Mouse (Mus musculus) CH12.LX (cell line): ENCODE results near the gene Ccdc40.

Experiments used
- CHD1 ChIP-seq: IDR thresholded peaks from 2 replicates; pipeline ENCODE4 v1.6.1; 2012; ENCODE audit warnings: low read depth, low read length, improper control_type of control experiment, inconsistent platforms
- CTCF ChIP-seq, 2 experiments: IDR thresholded peaks in 1 of 2; conservative IDR thresholded peaks in 1 of 2; 2 replicates each; pipeline ENCODE4 v1.5.1; 2011 to 2012; ENCODE audit warnings: low read depth in 2 of 2, low read length in 2 of 2, improper control_type of control experiment in 1 of 2, inconsistent platforms in 1 of 2, mild to moderate bottlenecking in 1 of 2, moderate library complexity in 1 of 2
- E2F4 ChIP-seq: IDR thresholded peaks from 2 replicates; pipeline ENCODE4 v1.6.1; 2011; ENCODE audit warnings: low read depth, low read length, improper control_type of control experiment; ENCODE audit not compliant: insufficient replicate concordance
- EP300 ChIP-seq: IDR thresholded peaks from 2 replicates; pipeline ENCODE4 v1.6.1; 2011; ENCODE audit warnings: low read length, improper control_type of control experiment
- ETS1 ChIP-seq: conservative IDR thresholded peaks from 2 replicates; pipeline ENCODE4 v1.6.1; 2012; ENCODE audit warnings: low read depth, mild to moderate bottlenecking, inconsistent platforms, low read length, improper control_type of control experiment, moderate library complexity
- MYC ChIP-seq: IDR thresholded peaks from 2 replicates; pipeline ENCODE4 v1.6.1; 2011; ENCODE audit warnings: low read depth, mild to moderate bottlenecking, improper control_type of control experiment, low read length
- POLR2A ChIP-seq: IDR thresholded peaks from 2 replicates; pipeline ENCODE4 v1.6.1; 2011; ENCODE audit warnings: low read depth, mild to moderate bottlenecking, improper control_type of control experiment, low read length
- UBTF ChIP-seq: IDR thresholded peaks from 2 replicates; pipeline ENCODE4 v1.6.1; 2012; ENCODE audit warnings: low read depth, mild to moderate bottlenecking, inconsistent platforms, low read length, improper control_type of control experiment, moderate library complexity
- USF1 ChIP-seq: IDR thresholded peaks from 2 replicates; pipeline ENCODE4 v1.6.1; 2014; ENCODE audit warnings: low read depth, mild to moderate bottlenecking, inconsistent platforms, low read length, improper control_type of control experiment
- ZC3H11A ChIP-seq: IDR thresholded peaks from 2 replicates; pipeline ENCODE4 v1.6.1; 2012; ENCODE audit warnings: low read depth, mild to moderate bottlenecking, inconsistent platforms, low read length, improper control_type of control experiment
- ZNF384 ChIP-seq: IDR thresholded peaks from 2 replicates; pipeline ENCODE4 v1.6.1; 2012; ENCODE audit warnings: low read depth, low read length, improper control_type of control experiment, inconsistent platforms

GRCm38 (mm10) chr11:119213166-119213885, 15.0 kb upstream of the Ccdc40 start:
- no peak for TF ChIP-seq CHD1
- TF ChIP-seq POLR2A = no peak
- no peak for TF ChIP-seq ZC3H11A
- no peak for TF ChIP-seq MYC
- TF ChIP-seq USF1 = no peak
- TF ChIP-seq E2F4 = no peak
- TF ChIP-seq EP300 = no peak
- no peak for TF ChIP-seq ZNF384
- no peak for TF ChIP-seq CTCF (conservative IDR thresholded peaks at IDR 0.05 in 1 of 2, IDR thresholded peaks at IDR 0.05 in 1 of 2; ENCODE audit: low read depth in 2 of 2, low read length in 2 of 2)
- TF ChIP-seq ETS1 = no peak
- no peak for TF ChIP-seq UBTF
